Mouse (Mus musculus): ENCODE results near the gene Esrrg.

GRCm38 (mm10) chr1:187805001-187805400 is 196.4 kb downstream of the Esrrg start:
- TF ChIP-seq CTCF (conservative IDR thresholded peaks at IDR 0.05 in 1 of 2, IDR thresholded peaks at IDR 0.05 in 1 of 2; ENCODE audit: low read depth in 2 of 2, low read length in 2 of 2) (no peak), EP300 (IDR thresholded peaks at IDR 0.05; ENCODE audit: low read length) (no peak), TCF12 (IDR thresholded peaks at IDR 0.05; ENCODE audit: low read depth, low read length) (no peak)
